Mouse (Mus musculus): ENCODE measurements around the gene Iqschfp. TPM values are rescaled to one million over a fixed set of nuclear protein-coding genes. Genes with fewer than 3 reads are reported as not detected.
A peak's percentile ranks its signal among the peaks of the same experiment; 100 is the strongest.

The Iqschfp gene
- polyA plus RNA-seq, 1 experiment from 2014 or later = 0.38 TPM

DNA sequence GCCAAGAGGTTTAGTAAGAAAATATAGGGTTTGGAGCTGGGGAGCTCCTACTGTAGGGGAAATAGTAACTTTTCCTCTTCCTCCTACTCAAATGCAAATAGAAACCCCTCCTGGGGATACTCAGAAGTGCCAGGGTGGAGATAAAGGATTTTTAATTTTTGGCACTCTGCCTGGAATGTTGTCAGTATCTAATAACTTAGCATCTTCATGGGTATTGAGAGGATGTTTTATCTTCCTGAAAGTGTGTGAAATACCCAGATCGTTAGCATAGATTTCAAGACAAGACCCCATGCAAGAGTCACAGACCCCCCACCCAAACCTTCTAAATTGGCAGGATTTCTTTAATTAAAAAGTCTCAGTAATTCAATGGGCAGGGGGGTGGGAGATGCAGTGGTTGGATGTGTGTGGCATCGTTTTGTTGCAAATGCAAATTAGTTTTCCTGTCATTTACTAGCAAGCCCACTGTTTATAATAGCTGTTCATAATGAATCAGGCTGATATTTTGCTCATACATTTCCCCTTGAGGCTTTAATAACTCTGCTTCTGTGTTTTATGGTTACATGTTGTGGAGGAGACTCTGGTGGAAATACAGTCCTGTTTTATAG is 213.2 kb downstream of the Iqschfp start:
- no peak overlapping the region for H3K4me3 ChIP-seq
- 78% methylated on average over 2 of the region's 2 CpGs for WGBS
- no peak for DNase-seq (ENCODE audit: extremely low spot score, low spot score)

DNA sequence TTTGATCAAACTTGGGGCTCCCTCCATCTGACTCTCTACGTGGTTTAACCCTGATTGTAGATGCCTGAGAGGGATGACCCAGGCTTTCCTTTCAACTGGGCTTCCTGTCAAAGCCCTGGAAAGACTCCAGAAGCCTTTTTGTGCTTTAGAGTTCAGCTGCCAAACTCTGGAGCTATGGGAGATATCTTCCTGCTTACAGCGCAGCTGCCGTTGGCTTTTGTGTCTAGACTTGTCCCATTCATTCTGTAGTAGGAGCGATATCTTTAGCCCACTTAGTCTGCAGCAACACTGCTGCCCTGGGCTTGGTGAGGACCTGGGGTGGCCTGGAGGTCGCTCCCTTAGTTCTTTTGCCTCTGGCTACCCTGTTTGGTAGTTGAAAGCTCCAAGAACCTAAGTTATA is 229.3 kb downstream of the Iqschfp start:
- Histone ChIP-seq H3K27me3 (ENCODE audit: poor library complexity, severe bottlenecking) (no peaks in the 10 kb centered on the region), H3K27ac (no peak overlapping the region), H3K36me3 (replicated peaks) (no peaks in the 10 kb centered on the region), H3K4me1 (no peaks in the 10 kb centered on the region), H3K4me3 (no peak overlapping the region), H3K9me3 (no peaks in the 10 kb centered on the region)
- no peak for DNase-seq (ENCODE audit: extremely low spot score, low spot score)
- 78% methylated on average over 5 of the region's 5 CpGs for WGBS

More for the DNA sequence above, 213.2 kb downstream of the Iqschfp start:
- no peaks in the 10 kb centered on the region for H3K27me3 ChIP-seq (ENCODE audit: poor library complexity, severe bottlenecking)
- H3K36me3 ChIP-seq (replicated peaks) = no peaks in the 10 kb centered on the region
- no peak overlapping the region for H3K27ac ChIP-seq
- H3K9me3 ChIP-seq = no peaks in the 10 kb centered on the region
- H3K4me1 ChIP-seq = no peaks in the 10 kb centered on the region

DNA sequence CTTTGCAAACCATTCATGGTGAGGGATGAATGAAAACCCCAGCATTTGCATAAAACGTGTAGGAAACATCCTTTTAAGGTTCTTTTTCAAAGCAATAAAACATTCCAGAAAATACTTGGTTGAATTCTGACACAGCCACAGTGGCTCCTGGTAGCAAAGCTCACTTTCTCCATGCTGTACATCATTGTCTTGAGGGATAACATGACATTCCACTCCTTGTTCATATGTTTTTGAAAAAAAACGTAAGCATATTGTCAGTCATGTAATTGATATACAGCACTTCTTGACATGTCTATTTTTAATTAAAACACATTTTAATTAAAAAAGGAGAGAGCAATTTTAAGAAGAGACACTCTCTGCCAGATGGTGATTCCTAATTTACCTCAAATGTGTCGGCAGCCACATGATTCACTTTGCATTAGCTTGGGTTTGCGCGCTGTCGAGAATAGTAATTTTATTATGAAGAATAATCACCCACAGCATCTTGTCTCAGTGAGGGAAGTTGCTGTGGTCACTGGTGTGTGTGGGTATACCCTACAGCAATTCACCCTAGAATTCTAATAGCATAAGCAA is 234.3 kb downstream of the Iqschfp start:
- no peaks in the 10 kb centered on the region for H3K27me3 ChIP-seq (ENCODE audit: poor library complexity, severe bottlenecking)
- WGBS = 86% methylated on average over 6 of the region's 6 CpGs

DNA sequence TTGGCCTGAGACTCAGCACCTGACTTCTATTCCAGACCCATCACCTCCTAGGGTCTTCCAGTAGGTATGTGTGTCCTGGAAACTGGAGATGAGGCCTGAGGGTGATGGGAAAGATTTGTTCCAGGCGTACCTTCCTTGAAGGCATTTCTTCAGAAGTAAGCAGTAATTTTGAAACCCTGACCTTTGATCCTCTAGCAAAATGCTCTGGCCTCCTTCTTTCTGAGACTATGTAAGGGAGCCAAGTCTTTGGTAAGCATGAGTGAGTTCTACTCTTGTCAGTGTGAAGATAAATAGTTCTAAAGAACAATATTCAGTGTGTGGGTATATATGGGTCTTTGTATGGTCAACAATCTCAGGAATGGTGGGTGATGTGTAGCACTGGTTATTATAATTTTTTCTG is 238.4 kb downstream of the Iqschfp start:
- Histone ChIP-seq H3K27me3 (ENCODE audit: poor library complexity, severe bottlenecking) (no peaks in the 10 kb centered on the region), H3K27ac (no peak overlapping the region), H3K9me3 (no peaks in the 10 kb centered on the region), H3K4me1 (no peaks in the 10 kb centered on the region), H3K36me3 (replicated peaks) (no peaks in the 10 kb centered on the region), H3K4me3 (no peak overlapping the region)
- no peak for DNase-seq (ENCODE audit: extremely low spot score, low spot score)
- WGBS = 89% methylated on average over 1 of the region's 1 CpGs

More for the DNA sequence above, 234.3 kb downstream of the Iqschfp start:
- no peak for DNase-seq (ENCODE audit: extremely low spot score, low spot score)
- H3K36me3 ChIP-seq (replicated peaks) = no peaks in the 10 kb centered on the region
- H3K4me1 ChIP-seq = no peaks in the 10 kb centered on the region
- H3K9me3 ChIP-seq = no peaks in the 10 kb centered on the region
- no peak overlapping the region for H3K27ac ChIP-seq
- H3K4me3 ChIP-seq = no peak overlapping the region

DNA sequence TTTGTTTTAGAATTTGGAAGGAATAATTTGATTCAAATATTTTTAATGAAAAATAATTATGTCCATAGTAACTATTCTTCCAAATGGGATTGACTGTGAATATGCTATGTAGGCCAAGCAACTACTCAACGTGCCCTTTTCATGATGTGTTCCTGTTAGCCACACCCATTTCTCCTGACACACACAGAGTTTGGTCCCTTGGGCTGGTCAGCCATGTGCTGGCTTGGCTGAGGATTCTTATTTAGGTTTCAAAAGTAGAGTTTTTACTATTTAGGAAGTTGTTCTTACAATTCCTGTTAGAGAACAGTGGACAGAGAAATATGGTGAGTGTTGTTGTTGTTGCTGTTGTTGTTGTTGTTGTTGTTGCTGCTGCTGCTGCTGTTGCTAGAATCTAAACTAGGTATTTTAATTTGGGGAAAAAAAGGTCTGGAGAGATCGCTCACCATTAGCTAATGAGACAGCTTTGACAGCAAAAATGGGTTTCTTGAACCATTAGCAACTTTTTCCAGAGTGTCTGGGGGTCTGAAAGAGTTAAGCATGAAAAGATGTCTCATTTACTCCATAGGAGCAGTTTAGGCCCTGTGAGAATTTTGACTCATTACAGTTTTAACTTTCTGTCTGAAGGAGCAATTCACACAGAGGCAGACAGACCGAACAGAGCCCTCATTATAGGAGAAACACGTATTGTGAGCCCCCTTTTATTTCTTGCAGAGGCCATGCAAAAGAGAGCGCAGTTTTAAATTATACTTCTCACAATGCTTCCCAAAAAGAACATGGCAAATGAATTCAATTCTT is 247.0 kb downstream of the Iqschfp start:
- Histone ChIP-seq H3K9me3 (no peaks in the 10 kb centered on the region), H3K27me3 (ENCODE audit: poor library complexity, severe bottlenecking) (no peaks in the 10 kb centered on the region), H3K36me3 (replicated peaks) (no peaks in the 10 kb centered on the region), H3K4me1 (peaks cover 21% of the 10 kb centered on the region; the same call in 1 of the 2 replicates), H3K27ac (peak overlapping the region; percentile 59; the same call in 1 of the 2 replicates), H3K4me3 (no peak overlapping the region)
- DNase-seq (ENCODE audit: extremely low spot score, low spot score) = no peak
- 52% methylated on average over 5 of the region's 5 CpGs for WGBS

DNA sequence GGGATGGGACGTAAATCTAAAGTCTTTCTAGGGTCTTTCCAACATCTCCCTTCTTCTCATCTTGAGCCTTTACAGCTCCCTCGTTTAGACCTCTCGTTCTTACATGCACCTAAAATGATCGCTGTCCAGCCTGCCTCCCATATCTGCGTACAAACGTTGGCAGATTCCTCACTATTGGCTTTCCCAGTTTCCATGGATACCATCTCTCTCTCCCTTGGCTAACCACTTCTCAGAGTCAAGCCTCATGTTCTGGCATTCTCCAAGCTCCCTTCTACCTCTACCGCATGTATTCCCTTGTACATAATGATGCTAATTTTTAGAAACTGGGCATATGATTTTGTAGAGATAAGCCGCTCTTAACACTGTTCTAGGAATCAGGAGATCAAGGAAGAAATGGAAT is 258.7 kb downstream of the Iqschfp start:
- no peak for DNase-seq (ENCODE audit: extremely low spot score, low spot score)
- H3K4me1 ChIP-seq = no peaks in the 10 kb centered on the region
- no peaks in the 10 kb centered on the region for H3K36me3 ChIP-seq (replicated peaks)
- WGBS = 87% methylated on average over 8 of the region's 8 CpGs
- H3K27ac ChIP-seq = no peak overlapping the region
- no peak overlapping the region for H3K4me3 ChIP-seq
- H3K9me3 ChIP-seq = no peaks in the 10 kb centered on the region
- H3K27me3 ChIP-seq (ENCODE audit: poor library complexity, severe bottlenecking) = no peaks in the 10 kb centered on the region

DNA sequence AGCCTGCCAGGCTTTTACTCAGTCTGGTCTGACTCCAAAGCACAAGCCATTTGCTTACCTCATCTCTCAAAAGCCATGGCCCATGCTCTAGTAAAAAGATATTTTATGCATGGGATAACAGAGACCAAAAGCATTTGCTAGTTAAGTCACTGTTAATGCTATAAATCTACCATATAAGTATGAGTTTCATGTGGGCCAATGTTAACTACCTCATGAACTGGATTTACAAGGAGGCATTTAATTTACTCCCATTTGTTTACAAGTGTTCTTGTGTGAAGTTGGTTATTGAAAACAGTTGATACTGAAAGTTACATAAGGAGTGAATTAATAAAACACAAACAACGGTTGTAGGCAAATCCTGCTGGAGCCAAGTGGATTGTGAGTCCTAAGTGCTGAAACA is 268.1 kb downstream of the Iqschfp start:
- no peak for DNase-seq (ENCODE audit: extremely low spot score, low spot score)
- H3K4me3 ChIP-seq = no peak overlapping the region
- H3K27me3 ChIP-seq (ENCODE audit: poor library complexity, severe bottlenecking) = no peaks in the 10 kb centered on the region
- H3K36me3 ChIP-seq (replicated peaks) = no peaks in the 10 kb centered on the region
- H3K9me3 ChIP-seq = no peaks in the 10 kb centered on the region
- H3K27ac ChIP-seq = no peak overlapping the region
- WGBS = 90% methylated on average over 1 of the region's 1 CpGs
- peaks cover 14% of the 10 kb centered on the region; the same call in 1 of the 2 replicates for H3K4me1 ChIP-seq

DNA sequence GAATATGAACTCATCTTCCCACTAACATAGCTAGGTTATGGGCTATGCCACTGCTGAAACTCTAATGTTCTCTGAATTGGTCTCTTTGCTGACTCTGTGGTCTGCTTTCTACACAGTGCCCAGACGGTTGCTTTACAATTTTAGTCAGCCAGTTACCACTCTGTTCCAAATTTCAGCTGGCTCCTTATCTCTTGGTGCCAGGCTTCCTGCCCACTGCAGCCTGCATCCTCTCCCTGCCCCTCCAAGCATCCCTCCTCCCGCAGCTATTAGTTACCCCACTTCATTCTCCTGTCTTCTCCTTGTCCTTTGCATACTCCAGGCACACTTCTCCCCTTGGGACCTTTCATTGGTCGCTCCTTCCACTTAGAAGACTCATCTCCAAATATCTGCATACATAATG is 268.7 kb downstream of the Iqschfp start:
- Histone ChIP-seq H3K4me1 (peaks cover 14% of the 10 kb centered on the region; the same call in 1 of the 2 replicates), H3K27ac (no peak overlapping the region), H3K4me3 (no peak overlapping the region), H3K9me3 (no peaks in the 10 kb centered on the region), H3K27me3 (ENCODE audit: poor library complexity, severe bottlenecking) (no peaks in the 10 kb centered on the region), H3K36me3 (replicated peaks) (no peaks in the 10 kb centered on the region)
- 78% methylated on average over 3 of the region's 3 CpGs for WGBS
- DNase-seq (ENCODE audit: extremely low spot score, low spot score) = no peak

DNA sequence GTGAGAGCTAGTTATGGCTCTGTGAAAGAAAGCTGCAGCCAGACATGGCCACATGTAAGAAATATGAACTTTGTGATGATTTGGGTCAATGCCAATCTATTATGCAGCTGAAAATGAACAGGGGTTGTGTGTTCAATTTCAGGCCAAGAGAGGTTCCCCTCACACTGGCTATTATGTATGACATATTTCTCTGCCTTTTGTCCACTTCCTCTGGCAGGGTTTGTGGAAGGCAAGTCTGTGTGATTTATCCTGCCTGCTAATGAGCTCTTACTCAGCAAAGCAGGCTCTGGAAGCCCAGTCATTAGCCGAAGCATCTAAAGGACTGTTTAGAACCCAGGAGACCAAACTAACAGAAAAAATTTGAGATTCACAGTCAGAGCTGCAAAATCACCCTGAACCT is 286.2 kb downstream of the Iqschfp start:
- Histone ChIP-seq H3K4me1 (0 out of 2 replicates have a peak, but pooled peaks cover 4% of the 10 kb centered on the region), H3K36me3 (replicated peaks) (no peaks in the 10 kb centered on the region), H3K27ac (no peak overlapping the region), H3K27me3 (ENCODE audit: poor library complexity, severe bottlenecking) (no peaks in the 10 kb centered on the region), H3K4me3 (no peak overlapping the region), H3K9me3 (no peaks in the 10 kb centered on the region)
- DNase-seq (ENCODE audit: extremely low spot score, low spot score) = no peak
- 73% methylated on average over 1 of the region's 1 CpGs for WGBS

DNA sequence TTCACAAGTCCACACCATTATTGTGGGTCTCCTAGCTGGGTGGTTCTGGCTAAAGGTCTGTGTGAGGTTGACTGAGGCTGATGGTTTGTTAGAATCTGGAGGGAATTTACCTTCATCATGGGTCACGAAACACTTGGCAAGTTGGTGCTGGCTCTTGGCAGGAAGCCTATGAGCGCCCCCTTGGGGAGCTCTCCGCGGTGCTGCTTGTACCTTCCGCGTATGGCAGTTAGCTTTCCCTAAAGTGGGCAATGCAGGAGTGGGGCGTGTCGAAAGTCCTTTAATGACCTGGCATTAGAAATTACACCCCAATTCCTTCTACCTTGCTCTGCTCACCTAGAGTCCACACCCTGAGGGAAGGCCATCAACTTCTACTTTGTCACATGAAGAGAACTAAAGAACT is 295.4 kb downstream of the Iqschfp start:
- no peaks in the 10 kb centered on the region for H3K36me3 ChIP-seq (replicated peaks)
- H3K4me1 ChIP-seq = no peaks in the 10 kb centered on the region
- H3K27me3 ChIP-seq (ENCODE audit: poor library complexity, severe bottlenecking) = no peaks in the 10 kb centered on the region
- H3K4me3 ChIP-seq = no peak overlapping the region
- DNase-seq (ENCODE audit: extremely low spot score, low spot score) = no peak
- WGBS = 63% methylated on average over 8 of the region's 8 CpGs
- no peak overlapping the region for H3K27ac ChIP-seq
- no peaks in the 10 kb centered on the region for H3K9me3 ChIP-seq

DNA sequence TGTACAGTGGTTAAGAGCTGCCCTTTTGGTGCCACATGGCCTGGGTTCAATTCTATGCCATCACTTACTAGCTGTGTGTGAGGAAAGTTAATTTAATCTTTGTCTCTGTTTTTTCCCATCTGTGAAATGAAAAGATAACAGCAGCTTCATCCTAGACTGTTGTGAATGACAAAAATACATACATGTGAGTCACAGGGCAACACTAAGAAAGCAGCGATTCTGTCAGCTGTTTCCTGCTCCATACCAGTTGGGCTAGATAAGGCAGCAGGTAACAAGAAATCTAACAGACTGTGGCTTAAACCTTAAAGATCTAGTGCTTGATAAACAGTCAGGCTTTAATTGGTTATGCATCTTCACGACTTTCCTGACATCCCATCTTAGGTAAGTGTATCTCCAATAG is 297.1 kb downstream of the Iqschfp start:
- no peaks in the 10 kb centered on the region for H3K4me1 ChIP-seq
- H3K4me3 ChIP-seq = no peak overlapping the region
- H3K27me3 ChIP-seq (ENCODE audit: poor library complexity, severe bottlenecking) = no peaks in the 10 kb centered on the region
- H3K9me3 ChIP-seq = no peaks in the 10 kb centered on the region
- H3K36me3 ChIP-seq (replicated peaks) = no peaks in the 10 kb centered on the region
- no peak for DNase-seq (ENCODE audit: extremely low spot score, low spot score)
- 89% methylated on average over 2 of the region's 2 CpGs for WGBS
- H3K27ac ChIP-seq = no peak overlapping the region

DNA sequence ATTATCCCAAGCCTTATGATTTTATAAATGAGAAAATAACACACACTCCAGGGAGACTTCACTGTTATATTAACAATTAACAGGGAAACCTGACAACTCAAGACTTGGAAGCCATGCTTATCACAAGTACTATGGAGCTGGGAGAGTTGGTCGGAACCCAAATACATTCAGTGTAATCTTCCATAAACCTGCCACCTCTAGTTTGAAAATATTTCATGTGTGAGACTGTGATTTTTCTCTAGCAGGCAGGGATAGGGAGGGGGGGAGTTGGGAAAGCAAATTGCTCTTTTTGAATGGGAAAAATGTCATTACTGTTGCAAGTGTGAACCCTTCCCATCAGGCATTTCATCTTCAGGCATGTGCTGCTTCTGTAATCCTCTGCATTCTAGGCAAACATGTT is 304.9 kb downstream of the Iqschfp start:
- WGBS = 89% methylated on average over 1 of the region's 1 CpGs
- Histone ChIP-seq H3K9me3 (no peaks in the 10 kb centered on the region), H3K4me1 (peaks cover 4% of the 10 kb centered on the region; the same call in 1 of the 2 replicates), H3K27ac (no peak overlapping the region), H3K4me3 (no peak overlapping the region), H3K27me3 (ENCODE audit: poor library complexity, severe bottlenecking) (no peaks in the 10 kb centered on the region), H3K36me3 (replicated peaks) (no peaks in the 10 kb centered on the region)
- no peak for DNase-seq (ENCODE audit: extremely low spot score, low spot score)

DNA sequence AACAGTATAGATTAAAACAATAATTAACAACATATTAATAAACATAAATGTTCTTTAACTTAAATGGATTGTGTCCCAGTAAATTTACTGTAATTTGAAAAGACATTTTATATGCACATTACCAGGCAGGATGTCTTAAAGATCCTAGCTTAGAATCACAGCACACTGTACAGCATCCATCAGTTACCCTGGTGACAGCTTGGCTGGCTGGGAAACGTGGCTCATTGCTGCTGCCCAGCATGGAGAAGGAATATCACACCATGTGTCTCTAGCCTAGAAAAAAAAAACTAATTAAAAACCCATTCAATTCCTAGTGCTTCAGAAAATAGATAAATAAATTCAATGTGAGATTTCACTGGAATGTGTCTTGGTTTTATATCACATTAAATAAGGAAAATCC is 309.2 kb downstream of the Iqschfp start:
- Histone ChIP-seq H3K27ac (no peak overlapping the region), H3K4me1 (peaks cover 27% of the 10 kb centered on the region), H3K27me3 (ENCODE audit: poor library complexity, severe bottlenecking) (no peaks in the 10 kb centered on the region), H3K36me3 (replicated peaks) (no peaks in the 10 kb centered on the region), H3K4me3 (no peak overlapping the region), H3K9me3 (no peaks in the 10 kb centered on the region)
- no peak for DNase-seq (ENCODE audit: extremely low spot score, low spot score)
- WGBS = 49% methylated on average over 1 of the region's 1 CpGs

Data from forebrain, embryonic 10.5 days (tissue).